Mouse (Mus musculus) liver, embryonic 11.5 days (tissue): ENCODE measurements around the gene Rnf207. TPM values are rescaled to one million over a fixed set of nuclear protein-coding genes. Genes with fewer than 3 reads are reported as not detected.

Experiments used
- ATAC-seq: fragments of 200-750 bp; cut with Nextera tagmentation; replicated peaks from 2 replicates; pipeline ENCODE4 v1.8.0; 2017; ENCODE audit warnings: moderate number of reproducible peaks, mild to moderate bottlenecking, moderate TSS enrichment, moderate library complexity; ENCODE audit not compliant: low FRiP score
- DNase-seq: peaks from one replicate; pipeline ENCODE4 v3.0.0-alpha.2; 2017; ENCODE audit warnings: low spot score
- H3K27ac ChIP-seq: fragments of 300-500 bp; sonication (generic); 2 replicates; pipeline ENCODE4 v1.5.1; 2014; ENCODE audit warnings: mild to moderate bottlenecking, low read depth, low read length, control low read depth
- H3K27me3 ChIP-seq: fragments of 300-500 bp; sonication (generic); replicated peaks from 2 replicates; pipeline ENCODE4 v1.6.1; 2014; ENCODE audit warnings: low read length, mixed read lengths; ENCODE audit not compliant: control insufficient read depth, insufficient read depth
- H3K36me3 ChIP-seq: fragments of 300-500 bp; sonication (generic); 2 replicates; pipeline ENCODE4 v1.6.1; 2014; ENCODE audit warnings: mild to moderate bottlenecking, low read length, moderate library complexity, mixed read lengths; ENCODE audit not compliant: control insufficient read depth, insufficient read depth
- H3K4me1 ChIP-seq: fragments of 300-500 bp; sonication (generic); replicated peaks from 2 replicates; pipeline ENCODE4 v1.6.1; 2014; ENCODE audit warnings: low read length, mixed read lengths; ENCODE audit not compliant: control insufficient read depth, insufficient read depth
- H3K4me2 ChIP-seq: fragments of 300-500 bp; sonication (generic); 2 replicates; pipeline ENCODE4 v1.6.1; 2014; ENCODE audit warnings: mild to moderate bottlenecking, control low read depth, moderate library complexity
- H3K4me3 ChIP-seq: fragments of 300-500 bp; sonication (generic); 2 replicates; pipeline ENCODE4 v1.5.1; 2014; ENCODE audit warnings: low read depth, low read length, control low read depth
- H3K9ac ChIP-seq: fragments of 300-500 bp; sonication (generic); 2 replicates; pipeline ENCODE4 v1.6.1; 2014; ENCODE audit warnings: low read depth, low read length, control low read depth
- H3K9me3 ChIP-seq: fragments of 300-500 bp; sonication (generic); 2 replicates; pipeline ENCODE4 v1.6.1; 2016; ENCODE audit warnings: low read length, inconsistent platforms, mixed read lengths; ENCODE audit not compliant: control insufficient read depth
- WGBS: fragments of 180-500 bp; shearing (Covaris S2); extraction: QIAGEN DNeasy Blood & Tissue Kit; methylation state at CpG from one replicate; pipeline ENCODE4 v1.1.7; 2014; 5-methylcytosine and 5-hydroxymethylcytosine counted together
- polyA plus RNA-seq: library from polyadenylated mRNA; unstranded; fragments of >200 nt; fragmentation: Nextera tagmentation; extraction: Ambion mirVana; gene quantifications from 2 replicates; pipeline ENCODE4 v1.2.1, GENCODE M21; 2014

Rnf207 gene
- polyA plus RNA-seq, 1 experiment from 2014 or later, result 0.97 TPM

GRCm38 (mm10) chr4:152324641-152325562, 6.1 kb upstream of the Rnf207 start:
- peak overlapping the region; percentile 97 for H3K4me3 ChIP-seq
- H3K9ac ChIP-seq, result peak overlapping the region; percentile 99
- no peaks in the 10 kb centered on the region for H3K27me3 ChIP-seq
- DNase-seq (no peak), ATAC-seq (peak; percentile 53)
- peaks cover 19% of the 10 kb centered on the region for H3K36me3 ChIP-seq
- peaks cover 17% of the 10 kb centered on the region for H3K4me1 ChIP-seq
- peak overlapping the region; percentile 95 for H3K4me2 ChIP-seq
- 45% methylated on average over 16 of the region's 16 CpGs for whole genome bisulfite sequencing
- H3K27ac ChIP-seq, result no peak overlapping the region
- no peaks in the 10 kb centered on the region for H3K9me3 ChIP-seq

GRCm38 (mm10) chr4:152321464-152321863, 2.7 kb upstream of the Rnf207 start:
- no peaks in the 10 kb centered on the region for H3K9me3 ChIP-seq
- 58% methylated on average over 5 of the region's 5 CpGs for WGBS
- H3K4me1 ChIP-seq, result peaks cover 6% of the 10 kb centered on the region; the same call in 1 of the 2 replicates
- peaks cover 18% of the 10 kb centered on the region for H3K27me3 ChIP-seq
- no peak overlapping the region for H3K27ac ChIP-seq
- no peak for DNase-seq
- no peak overlapping the region for H3K4me2 ChIP-seq
- H3K9ac ChIP-seq, result no peak overlapping the region
- ATAC-seq, result no peak
- H3K36me3 ChIP-seq, result no peaks in the 10 kb centered on the region
- H3K4me3 ChIP-seq, result no peak overlapping the region

DNA sequence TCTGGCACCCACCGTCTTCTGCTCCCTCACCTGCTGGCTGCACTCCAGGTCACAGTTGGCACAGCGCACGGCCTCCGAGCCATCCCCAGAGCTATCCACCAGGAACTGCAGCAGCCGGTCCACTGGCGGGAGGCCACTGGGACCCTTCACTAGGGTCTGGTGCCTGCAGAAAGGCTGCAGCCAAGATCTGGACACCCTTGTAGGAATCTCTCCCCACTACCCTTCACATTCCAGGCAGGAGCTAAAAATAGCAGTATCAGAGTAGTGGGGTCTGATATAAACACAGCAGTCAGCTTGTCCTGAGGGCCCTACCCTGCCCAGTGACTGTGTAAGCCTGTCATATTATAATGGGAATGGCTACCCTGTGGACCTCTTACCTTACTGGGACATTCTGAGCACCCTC, 1.2 kb downstream of the Rnf207 start:
- no peak overlapping the region for H3K4me2 ChIP-seq
- H3K36me3 ChIP-seq, result no peaks in the 10 kb centered on the region
- peaks cover 56% of the 10 kb centered on the region for H3K27me3 ChIP-seq
- H3K4me3 ChIP-seq, result no peak overlapping the region
- no peak overlapping the region for H3K27ac ChIP-seq
- H3K9ac ChIP-seq, result no peak overlapping the region
- peaks cover 22% of the 10 kb centered on the region for H3K4me1 ChIP-seq
- ATAC-seq (no peak), DNase-seq (no peak)
- H3K9me3 ChIP-seq, result no peaks in the 10 kb centered on the region
- 83% methylated on average over 6 of the region's 6 CpGs for WGBS

GRCm38 (mm10) chr4:152315498-152316213, 3.1 kb downstream of the Rnf207 start:
- no peaks in the 10 kb centered on the region for H3K9me3 ChIP-seq
- DNase-seq (no peak), ATAC-seq (no peak)
- peak overlapping the region; percentile 49 for H3K4me2 ChIP-seq
- H3K4me3 ChIP-seq, result peak overlapping the region; percentile 16; the same call in 1 of the 2 replicates
- H3K27me3 ChIP-seq, result peaks cover 76% of the 10 kb centered on the region
- 2% methylated on average over 43 of the region's 43 CpGs for WGBS
- no peaks in the 10 kb centered on the region for H3K36me3 ChIP-seq
- H3K9ac ChIP-seq, result no peak overlapping the region
- H3K4me1 ChIP-seq, result peaks cover 30% of the 10 kb centered on the region
- H3K27ac ChIP-seq, result no peak overlapping the region

GRCm38 (mm10) chr4:152313934-152314333, 4.9 kb downstream of the Rnf207 start:
- Histone ChIP-seq H3K9ac (no peak overlapping the region), H3K4me1 (peaks cover 30% of the 10 kb centered on the region), H3K27ac (no peak overlapping the region), H3K4me2 (no peak overlapping the region; the same call in 1 of the 2 replicates), H3K4me3 (no peak overlapping the region), H3K36me3 (no peaks in the 10 kb centered on the region; the same call in 1 of the 2 replicates), H3K27me3 (peaks cover 79% of the 10 kb centered on the region), H3K9me3 (no peaks in the 10 kb centered on the region)
- DNase-seq (no peak), ATAC-seq (no peak)

- H3K9ac ChIP-seq, result no peak overlapping the region
- H3K27me3 ChIP-seq, result peaks cover 79% of the 10 kb centered on the region
- H3K4me2 ChIP-seq, result peak overlapping the region; percentile 65
- H3K27ac ChIP-seq, result no peak overlapping the region
- ATAC-seq, result no peak
- H3K36me3 ChIP-seq, result no peaks in the 10 kb centered on the region; the same call in 1 of the 2 replicates
- peaks cover 27% of the 10 kb centered on the region for H3K4me1 ChIP-seq
- no peaks in the 10 kb centered on the region for H3K9me3 ChIP-seq
- no peak for DNase-seq
- under 1% methylated on average over 29 of the region's 29 CpGs for WGBS
- peak overlapping the region; percentile 44 for H3K4me3 ChIP-seq
Measured at GRCm38 (mm10) chr4:152313211-152313632, 5.6 kb downstream of the Rnf207 start.

DNA sequence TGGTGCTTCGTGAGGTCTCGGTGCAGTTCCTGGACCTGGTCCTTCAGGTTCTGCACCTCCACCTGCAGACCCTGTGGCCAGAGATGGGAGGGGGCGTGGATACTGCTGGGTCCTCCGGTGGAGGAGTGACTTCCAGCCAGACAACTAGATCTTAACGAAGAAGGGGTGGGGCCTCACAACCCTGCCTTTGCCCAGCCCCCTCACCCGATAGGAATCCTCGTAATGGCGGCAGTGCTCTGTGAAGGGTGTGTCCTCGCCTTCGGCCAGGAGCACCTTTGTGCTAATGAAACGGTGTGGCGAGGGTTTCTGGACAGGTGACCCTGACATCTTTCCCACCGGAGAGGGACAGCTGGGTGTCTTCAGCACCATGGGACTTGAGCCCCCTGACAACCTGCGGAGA, 6.6 kb downstream of the Rnf207 start:
- no peaks in the 10 kb centered on the region; the same call in 1 of the 2 replicates for H3K36me3 ChIP-seq
- H3K27ac ChIP-seq, result no peak overlapping the region
- ATAC-seq (0 out of 2 replicates have a peak, but pooled peaks have one; percentile 38), DNase-seq (no peak)
- 6% methylated on average over 14 of the region's 14 CpGs for WGBS
- H3K4me3 ChIP-seq, result peak overlapping the region; percentile 44
- H3K9me3 ChIP-seq, result no peaks in the 10 kb centered on the region
- H3K4me2 ChIP-seq, result peak overlapping the region; percentile 65
- H3K27me3 ChIP-seq, result peaks cover 69% of the 10 kb centered on the region
- no peak overlapping the region for H3K9ac ChIP-seq
- peaks cover 27% of the 10 kb centered on the region for H3K4me1 ChIP-seq

GRCm38 (mm10) chr4:152307542-152307941, 11.3 kb downstream of the Rnf207 start:
- ATAC-seq (no peak), DNase-seq (no peak)
- no peak overlapping the region for H3K9ac ChIP-seq
- peaks cover 23% of the 10 kb centered on the region for H3K27me3 ChIP-seq
- H3K27ac ChIP-seq, result no peak overlapping the region
- WGBS, result 83% methylated on average over 9 of the region's 9 CpGs
- H3K9me3 ChIP-seq, result no peaks in the 10 kb centered on the region
- peaks cover 7% of the 10 kb centered on the region for H3K4me1 ChIP-seq
- H3K4me2 ChIP-seq, result no peak overlapping the region
- H3K36me3 ChIP-seq, result peaks cover 12% of the 10 kb centered on the region
- H3K4me3 ChIP-seq, result no peak overlapping the region
